Mouse (Mus musculus) megakaryocyte progenitor cell, adult 5-6 weeks (primary cell): ENCODE data around the gene Fam214a. TPM values are rescaled to one million over a fixed set of nuclear protein-coding genes. Genes with fewer than 3 reads are reported as not detected.

Experiments used
- ATAC-seq: replicated peaks from 2 replicates; pipeline ENCODE4 v1.8.0; 2016; ENCODE audit warnings: mild to moderate bottlenecking, moderate TSS enrichment, inconsistent platforms; ENCODE audit not compliant: poor library complexity
- total RNA-seq, 2 experiments: library from RNA; stranded (forward) in 1 of 2; stranded (reverse) in 1 of 2; fragments of 157-497, 149-512 nt in 1 of 2; fragments of 200-1000 nt in 1 of 2; gene quantifications; 2 replicates each; pipeline versions ENCODE4 v1.2.3 to v1.2.4; 2015 to 2017

Gene Fam214a
- total RNA-seq, 2 experiments from 2014 or later: 6.6 to 7.1 TPM

GRCm38 (mm10) chr9:74946713-74947402, 5.8 kb upstream of the Fam214a start:
- no peak for ATAC-seq

GRCm38 (mm10) chr9:74951491-74951890, 1.2 kb upstream of the Fam214a start:
- no peak; the same call in 1 of the 2 replicates for ATAC-seq

DNA sequence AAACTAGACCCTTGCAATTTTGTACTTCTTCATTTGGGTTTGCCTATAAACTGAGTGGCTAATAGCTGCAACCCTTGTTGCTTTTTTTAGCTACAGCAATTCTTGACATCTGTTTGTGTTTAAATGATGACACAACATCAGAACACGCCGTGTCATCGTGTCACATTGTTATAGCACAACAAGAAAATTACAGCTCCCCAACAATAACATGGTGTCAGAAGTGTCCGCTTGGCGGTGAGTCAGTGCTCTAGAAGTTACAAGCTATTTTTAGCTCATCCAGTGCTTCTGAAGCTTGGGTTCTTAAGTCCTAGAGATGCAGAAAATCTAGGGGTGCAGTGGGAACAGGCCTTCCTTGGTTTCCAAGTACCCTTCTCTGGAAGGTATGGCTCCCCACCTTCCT, 578 bp upstream of the Fam214a start:
- ATAC-seq: peak; percentile 43

DNA sequence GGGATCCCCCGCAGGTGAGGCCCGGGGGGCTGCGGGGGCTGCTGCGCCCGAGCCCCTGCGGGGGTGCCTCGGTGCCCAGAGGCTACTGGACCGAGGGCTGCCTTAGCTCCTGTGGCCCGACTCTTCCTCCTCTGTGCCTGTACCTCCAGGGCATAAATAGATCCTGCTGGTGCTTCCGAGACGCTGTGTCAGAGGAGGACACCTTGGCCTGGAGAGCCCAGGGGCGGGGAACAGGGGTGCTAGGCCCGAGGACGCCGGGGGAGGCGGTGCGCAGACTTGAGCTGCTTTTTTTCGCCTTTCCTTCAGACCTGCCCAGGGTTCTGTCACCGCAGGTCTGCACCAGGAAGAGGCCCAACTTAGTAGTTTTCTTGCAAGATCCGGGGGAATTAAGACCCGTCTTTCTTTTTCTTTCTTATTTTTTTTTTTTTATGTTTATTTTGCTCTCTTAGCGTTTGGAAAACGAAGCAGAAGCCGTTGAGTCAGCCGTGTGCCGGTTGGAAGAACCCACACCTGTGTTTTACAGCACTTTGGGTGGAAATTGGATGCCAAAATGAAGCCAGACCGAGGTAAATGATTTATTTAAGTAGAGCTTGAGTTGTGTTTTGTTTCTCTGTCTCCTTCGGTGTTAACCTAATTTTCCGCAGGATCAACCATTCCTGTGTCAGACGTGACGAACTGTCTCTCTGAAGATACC, 728 bp downstream of the Fam214a start:
- ATAC-seq: peak; percentile 67

GRCm38 (mm10) chr9:74953959-74954279, 1.2 kb downstream of the Fam214a start:
- no peak for ATAC-seq

DNA sequence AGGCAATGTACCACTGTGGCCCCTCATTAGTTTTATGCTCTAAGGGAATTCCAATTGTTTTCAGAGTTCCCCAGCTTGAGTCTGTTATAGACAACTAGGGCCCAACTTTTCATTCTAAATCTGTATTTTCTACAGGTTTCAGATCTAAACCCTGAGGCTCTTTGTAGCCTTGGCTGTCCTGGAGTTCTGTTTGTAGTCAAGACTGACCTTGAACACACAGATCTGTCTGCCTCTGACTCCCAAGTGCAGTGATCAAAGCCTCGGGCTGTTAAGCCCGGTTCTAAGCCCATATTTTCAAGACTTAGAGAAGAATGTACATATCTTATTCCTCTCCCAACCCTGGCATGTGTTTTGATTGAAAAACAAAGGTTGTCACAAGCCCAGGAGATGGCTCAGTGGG, 1.7 kb downstream of the Fam214a start:
- no peak for ATAC-seq

- no peak for ATAC-seq
Observed at GRCm38 (mm10) chr9:74960630-74961029, 7.9 kb downstream of the Fam214a start.

- ATAC-seq: no peak
Observed at GRCm38 (mm10) chr9:74961073-74961575, 8.4 kb downstream of the Fam214a start.

DNA sequence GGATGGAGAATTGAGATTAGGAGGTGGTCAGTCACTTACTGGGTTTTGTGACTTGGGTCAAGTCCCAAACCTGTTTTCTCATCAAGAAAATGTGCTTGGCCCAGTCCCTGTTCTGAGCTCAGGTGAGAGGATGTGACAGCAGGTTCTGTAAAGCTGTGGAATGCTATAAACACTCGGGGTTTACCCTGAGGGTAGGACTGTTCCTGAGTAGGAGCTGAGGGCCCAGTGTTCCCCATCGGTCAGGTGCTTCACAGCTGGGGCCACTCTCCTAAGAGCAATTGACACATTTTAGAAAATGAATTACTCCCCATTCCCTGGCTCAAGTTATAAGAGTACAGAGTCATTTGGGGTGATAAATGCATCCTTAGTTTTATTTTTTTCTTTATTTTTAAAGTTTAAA, 11.3 kb downstream of the Fam214a start:
- ATAC-seq: no peak

- ATAC-seq: peak; percentile 96
Observed at GRCm38 (mm10) chr9:74964866-74965384, 12.2 kb downstream of the Fam214a start.

- peak; percentile 57 for ATAC-seq
Observed at GRCm38 (mm10) chr9:74966200-74966599, 13.5 kb downstream of the Fam214a start.

DNA sequence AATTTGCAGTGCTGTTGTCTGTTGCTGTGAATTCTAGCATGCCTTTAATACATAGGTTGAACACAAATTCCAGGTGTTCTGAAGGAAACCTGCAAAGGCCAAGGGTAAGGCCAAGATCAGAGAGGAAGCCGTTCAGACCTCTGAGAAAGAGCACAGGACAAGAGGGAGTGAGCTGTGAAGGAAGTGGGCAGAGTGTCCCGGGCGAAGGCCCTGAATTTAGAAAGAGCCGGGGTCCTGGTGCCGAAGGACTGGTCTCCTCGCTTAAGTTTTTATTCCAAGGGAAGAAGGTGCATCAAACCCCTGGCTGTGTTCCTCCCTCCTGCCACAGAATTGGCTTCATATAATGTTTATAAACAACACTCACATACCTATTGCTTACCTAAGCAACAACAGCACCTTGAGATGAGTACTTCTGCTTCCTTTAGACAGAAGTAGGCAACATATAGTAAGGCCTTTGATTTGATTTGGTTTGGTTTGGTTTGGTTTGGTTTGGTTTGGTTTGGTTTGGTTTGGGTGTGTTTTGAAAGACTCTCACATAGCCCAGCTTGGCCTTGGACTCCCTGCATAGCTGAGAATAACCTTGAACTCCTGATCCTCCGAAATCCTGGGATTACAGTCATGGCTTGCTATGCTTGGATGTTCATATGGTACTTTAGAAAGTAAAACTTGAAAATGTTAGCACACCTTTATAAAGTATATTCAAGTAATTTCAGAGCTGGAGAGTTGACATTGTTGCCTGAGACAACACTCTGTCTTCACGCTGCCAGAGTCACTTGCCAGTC, 16.2 kb downstream of the Fam214a start:
- no peak for ATAC-seq

DNA sequence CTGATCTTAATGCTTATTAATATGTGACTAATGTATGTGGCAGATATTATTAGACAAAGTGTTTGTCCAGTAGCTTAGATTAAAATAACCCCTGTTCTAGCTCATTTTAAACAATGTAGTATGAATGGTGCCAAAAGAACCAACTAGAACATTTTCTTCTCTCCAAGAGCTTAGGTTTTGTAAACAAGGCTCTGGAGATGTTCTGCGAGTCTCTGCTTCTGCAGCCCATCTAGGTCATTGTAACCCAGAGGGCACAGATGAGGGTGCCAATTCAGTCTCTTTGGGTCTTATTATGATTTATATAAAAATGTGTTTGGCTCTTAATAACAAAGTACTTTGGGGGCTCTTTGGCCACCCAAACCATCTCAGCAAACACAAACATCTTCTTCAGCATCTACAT, 17.9 kb downstream of the Fam214a start:
- ATAC-seq: no peak

- no peak for ATAC-seq
Observed at GRCm38 (mm10) chr9:74971191-74971976, 18.7 kb downstream of the Fam214a start.

DNA sequence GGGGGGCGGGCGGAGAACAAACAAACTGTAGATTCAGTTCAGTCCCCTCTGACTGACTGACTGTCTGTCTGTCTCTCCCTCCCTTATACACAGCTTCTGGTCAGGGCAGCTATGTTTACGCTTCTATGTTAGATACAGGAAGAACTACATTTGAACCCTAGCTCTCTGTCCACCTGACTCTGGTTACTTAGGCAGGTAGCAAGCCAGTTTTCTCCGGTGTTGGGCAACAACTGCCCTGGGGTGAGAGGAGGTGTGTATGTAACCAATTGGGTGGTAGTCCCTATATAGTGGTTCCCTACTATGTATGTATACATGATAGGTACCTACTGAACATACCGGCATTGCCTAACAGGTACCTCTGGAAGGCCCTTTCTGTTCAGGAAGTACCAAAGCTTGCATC, 20.1 kb downstream of the Fam214a start:
- ATAC-seq: no peak

GRCm38 (mm10) chr9:74973154-74973553, 20.5 kb downstream of the Fam214a start:
- ATAC-seq: no peak

GRCm38 (mm10) chr9:74974758-74975157, 22.1 kb downstream of the Fam214a start:
- no peak for ATAC-seq

- peak; percentile 15; the same call in 1 of the 2 replicates for ATAC-seq
Observed at GRCm38 (mm10) chr9:74975416-74975815, 22.7 kb downstream of the Fam214a start.

DNA sequence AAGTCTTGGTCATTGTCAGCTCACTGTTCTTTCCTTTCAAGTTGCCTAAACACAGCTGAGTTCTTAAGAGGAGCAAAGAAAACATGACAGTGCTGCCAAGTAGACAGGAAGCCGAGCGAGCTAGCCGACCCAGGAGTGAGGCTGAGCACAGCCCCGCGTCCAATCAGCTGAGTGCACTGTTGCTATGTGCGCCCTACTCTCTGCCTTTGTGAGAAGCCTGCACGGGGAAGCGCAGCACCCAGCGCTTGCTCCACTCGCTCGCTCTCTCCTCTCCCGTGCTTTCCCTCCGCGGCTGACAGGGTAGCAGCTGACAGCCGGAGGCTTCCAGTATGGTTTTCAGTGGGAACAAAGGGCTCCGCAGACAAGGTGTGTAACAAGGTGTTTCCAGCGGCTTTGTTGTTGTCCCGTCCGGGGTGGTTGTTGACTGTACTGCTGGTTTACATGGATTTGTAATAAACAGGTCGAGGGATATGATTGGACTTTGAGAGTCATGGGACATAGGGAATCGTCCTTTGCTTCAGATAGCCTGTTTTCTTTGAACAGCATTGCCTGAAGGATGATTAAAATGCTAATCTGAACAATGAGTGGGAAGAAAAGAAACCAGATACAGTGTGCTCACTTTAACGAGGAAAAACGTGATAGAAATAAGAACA, 23.4 kb downstream of the Fam214a start:
- peak; percentile 99 for ATAC-seq

GRCm38 (mm10) chr9:74977251-74977650, 24.6 kb downstream of the Fam214a start:
- ATAC-seq: no peak
